Mouse (Mus musculus): ENCODE results near the gene Abcg4.
"Not testable (repeated sequence)": the region's sequence is repeated elsewhere in the genome, so short reads cannot be mapped to it uniquely, and the experiment has no call there.

Abcg4 gene

GRCm38 (mm10) chr9:44288076-44288958 lies at the start of gene Abcg4:
Gene Abcg4, minus strand, starts transcription at chr9:44288615.
- no peak for DNase-seq (ENCODE audit: extremely low read depth, insufficient read length, low spot score)

- DNase-seq (ENCODE audit: extremely low read depth, insufficient read length, low spot score), result peak; percentile 67
Measured at GRCm38 (mm10) chr9:44337436-44338169, 49.2 kb upstream of the Abcg4 start.

GRCm38 (mm10) chr9:44336964-44337363 lies 48.5 kb upstream of the Abcg4 start:
- DNase-seq (ENCODE audit: extremely low read depth, insufficient read length, low spot score), result peak; percentile 45

GRCm38 (mm10) chr9:44336513-44336912 lies 48.1 kb upstream of the Abcg4 start:
- DNase-seq (ENCODE audit: extremely low read depth, insufficient read length, low spot score), result peak; percentile 45

- DNase-seq (ENCODE audit: extremely low read depth, insufficient read length, low spot score), result no peak
Measured at GRCm38 (mm10) chr9:44336093-44336406, 47.6 kb upstream of the Abcg4 start.

- no peak for DNase-seq (ENCODE audit: extremely low read depth, insufficient read length, low spot score)
Measured at GRCm38 (mm10) chr9:44335331-44336092, 47.1 kb upstream of the Abcg4 start.

GRCm38 (mm10) chr9:44334396-44335330 lies 46.2 kb upstream of the Abcg4 start, which contains the start of gene H2afx:
Gene H2afx, plus strand, starts transcription at chr9:44334694.
- DNase-seq (ENCODE audit: extremely low read depth, insufficient read length, low spot score), result peak; percentile 100

- no peak for DNase-seq (ENCODE audit: extremely low read depth, insufficient read length, low spot score)
Measured at GRCm38 (mm10) chr9:44332918-44333638, 44.7 kb upstream of the Abcg4 start.

- no peak for DNase-seq (ENCODE audit: extremely low read depth, insufficient read length, low spot score)
Measured at GRCm38 (mm10) chr9:44330736-44331135, 42.3 kb upstream of the Abcg4 start.

- DNase-seq (ENCODE audit: extremely low read depth, insufficient read length, low spot score), result no peak
Measured at GRCm38 (mm10) chr9:44327926-44328325, 39.5 kb upstream of the Abcg4 start.

GRCm38 (mm10) chr9:44327064-44327711 lies 38.8 kb upstream of the Abcg4 start:
- DNase-seq (ENCODE audit: extremely low read depth, insufficient read length, low spot score), result peak; percentile 39

GRCm38 (mm10) chr9:44326371-44327063 lies 38.1 kb upstream of the Abcg4 start:
- peak; percentile 85 for DNase-seq (ENCODE audit: extremely low read depth, insufficient read length, low spot score)

- DNase-seq (ENCODE audit: extremely low read depth, insufficient read length, low spot score), result peak; percentile 36
Measured at GRCm38 (mm10) chr9:44325768-44326370, 37.5 kb upstream of the Abcg4 start, which contains the start of gene Dpagt1. Gene Dpagt1, plus strand, starts transcription at chr9:44326019.

- not testable (repeated sequence) for DNase-seq (ENCODE audit: extremely low read depth, insufficient read length, low spot score)
Measured at GRCm38 (mm10) chr9:44325032-44325767, 36.8 kb upstream of the Abcg4 start.

GRCm38 (mm10) chr9:44324147-44324546 lies 35.7 kb upstream of the Abcg4 start:
- no peak for DNase-seq (ENCODE audit: extremely low read depth, insufficient read length, low spot score)

GRCm38 (mm10) chr9:44323656-44324055 lies 35.2 kb upstream of the Abcg4 start:
- DNase-seq (ENCODE audit: extremely low read depth, insufficient read length, low spot score), result not testable (repeated sequence)

- DNase-seq (ENCODE audit: extremely low read depth, insufficient read length, low spot score), result no peak
Measured at GRCm38 (mm10) chr9:44320799-44321133, 32.4 kb upstream of the Abcg4 start.
